In the genomic region with DNA sequence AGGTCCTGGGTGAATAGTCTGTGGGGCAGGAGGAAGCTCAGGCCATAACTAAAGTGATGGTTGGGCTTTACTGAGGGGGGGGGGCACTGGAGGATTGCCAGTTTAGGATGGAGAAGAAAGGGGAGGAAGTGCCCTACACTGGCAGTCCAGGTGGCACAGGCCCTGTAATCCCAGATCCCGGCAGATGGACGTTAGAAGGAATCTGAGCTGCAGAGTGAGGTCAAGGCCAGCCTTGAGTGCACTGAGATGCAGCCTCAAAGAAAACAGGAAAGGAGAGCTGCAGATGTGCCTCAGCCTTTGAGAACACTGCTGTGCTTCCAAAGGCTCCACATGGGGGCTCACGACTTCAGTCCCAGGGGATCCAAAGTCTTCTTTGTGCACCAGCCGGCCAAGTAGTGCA, we compare ENCODE assay signal across 11 mouse cellular contexts. TPM values are rescaled to one million over a fixed set of nuclear protein-coding genes. Genes with fewer than 3 reads are reported as not detected.
DNase-seq lines count a peak whose midpoint lies in the region; ATAC-seq and TF ChIP-seq lines count a peak whose summit lies in the region.
"Had no signal": no experiment of that assay in that cellular context is flagged by ENCODE, and none has a peak within 500 bp of the region (broad histone marks: within the 10 kb centered on the region; RNA-seq: fewer than 3 reads in every experiment).

No protein-coding gene starts in this region.

- H3K27ac ChIP-seq in hindbrain, postnatal 0 days: no peak overlapping the region
- H3K27ac ChIP-seq in hindbrain, embryonic 14.5 days: no peak overlapping the region
- H3K27ac ChIP-seq in midbrain, embryonic 11.5 days (ENCODE audit: low read depth, low read length): no peak overlapping the region
- no peak overlapping the region for H3K27ac ChIP-seq in midbrain, embryonic 15.5 days
- H3K27ac ChIP-seq in stomach, postnatal 0 days (replicated peaks): no peak overlapping the region

- H3K27me3 ChIP-seq in hindbrain, postnatal 0 days (ENCODE audit: insufficient read depth, low read length): no peaks in the 10 kb centered on the region
- no peaks in the 10 kb centered on the region for H3K27me3 ChIP-seq in hindbrain, embryonic 14.5 days (ENCODE audit: control insufficient read depth, insufficient read depth, low read length)
- H3K27me3 ChIP-seq in midbrain, embryonic 11.5 days (ENCODE audit: control insufficient read depth, insufficient read depth, low read length): no peaks in the 10 kb centered on the region
- no peaks in the 10 kb centered on the region for H3K27me3 ChIP-seq in midbrain, embryonic 15.5 days (replicated peaks)
- no peaks in the 10 kb centered on the region for H3K27me3 ChIP-seq in stomach, postnatal 0 days (ENCODE audit: control insufficient read depth, insufficient read depth, low read length)
- H3K27me3 ChIP-seq: megakaryocyte, embryonic 14.5 days had no signal

- no peaks in the 10 kb centered on the region for H3K36me3 ChIP-seq in hindbrain, postnatal 0 days (ENCODE audit: insufficient read depth, low read length)
- no peaks in the 10 kb centered on the region for H3K36me3 ChIP-seq in hindbrain, embryonic 14.5 days (replicated peaks; ENCODE audit: control insufficient read depth, insufficient read depth)
- no peaks in the 10 kb centered on the region for H3K36me3 ChIP-seq in midbrain, embryonic 11.5 days (ENCODE audit: control insufficient read depth, insufficient read depth, low read length)
- H3K36me3 ChIP-seq in midbrain, embryonic 15.5 days (replicated peaks): no peaks in the 10 kb centered on the region
- no peaks in the 10 kb centered on the region for H3K36me3 ChIP-seq in stomach, postnatal 0 days (ENCODE audit: control insufficient read depth, insufficient read depth, low read length)

- H3K9me3 ChIP-seq in hindbrain, postnatal 0 days (ENCODE audit: low read length): no peaks in the 10 kb centered on the region
- H3K9me3 ChIP-seq in hindbrain, embryonic 14.5 days (ENCODE audit: control insufficient read depth, low read length): no peaks in the 10 kb centered on the region
- H3K9me3 ChIP-seq in midbrain, embryonic 11.5 days (ENCODE audit: control insufficient read depth, low read length): no peaks in the 10 kb centered on the region
- H3K9me3 ChIP-seq in midbrain, embryonic 15.5 days: no peaks in the 10 kb centered on the region
- H3K9me3 ChIP-seq in stomach, postnatal 0 days (ENCODE audit: control insufficient read depth, low read length): no peaks in the 10 kb centered on the region
- H3K9me3 ChIP-seq: megakaryocyte, embryonic 14.5 days had no signal

- TF ChIP-seq EP300 in stomach, postnatal 0 days (optimal IDR thresholded peaks at IDR 0.05): no peak

- DNase-seq in adrenal gland, adult 2 months: peak; percentile 4
- no peak for DNase-seq in adrenal gland, adult 8-10 months
- DNase-seq in hindbrain, postnatal 0 days (ENCODE audit: low spot score): peak; percentile 21
- no peak for DNase-seq in hindbrain, embryonic 14.5 days (ENCODE audit: low spot score)
- peak; percentile 28 for DNase-seq in midbrain, embryonic 11.5 days (ENCODE audit: low spot score, missing footprints)
- DNase-seq in stomach, postnatal 0 days (ENCODE audit: low spot score): no peak
- DNase-seq in right cerebral cortex, postnatal 4 days: no peak
- DNase-seq: lung, adult 2 months had no signal

- 32% methylated on average over 4 of the region's 4 CpGs for WGBS in hindbrain, postnatal 0 days
- 39% methylated on average over 4 of the region's 4 CpGs for WGBS in hindbrain, embryonic 14.5 days
- WGBS in midbrain, embryonic 11.5 days: 58% methylated on average over 4 of the region's 4 CpGs
- WGBS in midbrain, embryonic 15.5 days: 43% methylated on average over 4 of the region's 4 CpGs
- WGBS in stomach, postnatal 0 days: 28% methylated on average over 4 of the region's 4 CpGs

- no peak overlapping the region for H3K4me3 ChIP-seq in hindbrain, postnatal 0 days (ENCODE audit: low read length)
- H3K4me3 ChIP-seq in hindbrain, embryonic 14.5 days (replicated peaks; ENCODE audit: low read length): no peak overlapping the region
- H3K4me3 ChIP-seq in midbrain, embryonic 11.5 days (ENCODE audit: low read depth, low read length): no peak overlapping the region
- H3K4me3 ChIP-seq in midbrain, embryonic 15.5 days: no peak overlapping the region
- no peak overlapping the region for H3K4me3 ChIP-seq in stomach, postnatal 0 days (ENCODE audit: low read depth, low read length)
- H3K4me3 ChIP-seq: megakaryocyte, embryonic 14.5 days; myocyte had no signal

- H3K4me1 ChIP-seq in hindbrain, postnatal 0 days (ENCODE audit: insufficient read depth, low read length): no peaks in the 10 kb centered on the region
- H3K4me1 ChIP-seq in hindbrain, embryonic 14.5 days (replicated peaks; ENCODE audit: control insufficient read depth, insufficient read depth, low read length): no peaks in the 10 kb centered on the region
- H3K4me1 ChIP-seq in midbrain, embryonic 11.5 days (ENCODE audit: control insufficient read depth, insufficient read depth, low read length): peaks cover 2% of the 10 kb centered on the region; the same call in 1 of the 2 replicates
- 0 out of 2 replicates have a peak, but pooled peaks cover 1% of the 10 kb centered on the region for H3K4me1 ChIP-seq in midbrain, embryonic 15.5 days
- no peaks in the 10 kb centered on the region for H3K4me1 ChIP-seq in stomach, postnatal 0 days (replicated peaks; ENCODE audit: control insufficient read depth, insufficient read depth)

- no peak overlapping the region for H3K4me2 ChIP-seq in hindbrain, postnatal 0 days (ENCODE audit: low read depth, low read length)
- H3K4me2 ChIP-seq in hindbrain, embryonic 14.5 days (replicated peaks): no peak overlapping the region
- H3K4me2 ChIP-seq in midbrain, embryonic 11.5 days: no peak overlapping the region
- no peak overlapping the region for H3K4me2 ChIP-seq in midbrain, embryonic 15.5 days
- no peak overlapping the region for H3K4me2 ChIP-seq in stomach, postnatal 0 days (replicated peaks; ENCODE audit: low read depth)

- no peak for ATAC-seq in hindbrain, postnatal 0 days
- no peak for ATAC-seq in hindbrain, embryonic 14.5 days (ENCODE audit: low FRiP score)
- no peak for ATAC-seq in midbrain, embryonic 11.5 days (ENCODE audit: low FRiP score)
- no peak for ATAC-seq in midbrain, embryonic 15.5 days (replicated peaks)
- 0 out of 2 replicates have a peak, but pooled peaks have one; percentile 8 for ATAC-seq in stomach, postnatal 0 days (ENCODE audit: low FRiP score, low TSS enrichment)

- TF ChIP-seq CTCF in hindbrain, postnatal 0 days (IDR thresholded peaks at IDR 0.05; ENCODE audit: low read depth): no peak
- peak; percentile 20 for TF ChIP-seq CTCF in stomach, postnatal 0 days (IDR thresholded peaks at IDR 0.05; ENCODE audit: low read depth)

- H3K9ac ChIP-seq in hindbrain, postnatal 0 days (replicated peaks; ENCODE audit: low read length): no peak overlapping the region
- H3K9ac ChIP-seq in hindbrain, embryonic 14.5 days: no peak overlapping the region
- H3K9ac ChIP-seq in midbrain, embryonic 11.5 days (ENCODE audit: low read length): no peak overlapping the region
- H3K9ac ChIP-seq in midbrain, embryonic 15.5 days: no peak overlapping the region
- H3K9ac ChIP-seq in stomach, postnatal 0 days (ENCODE audit: low read length): no peak overlapping the region

RNA-seq across cellular contexts. Expression of a gene that starts 5.9 kb away (rescaled TPM):
- total RNA-seq in adrenal gland, adult 2 months (2021): 10 to 100 TPM; 11.6 to 21.0 TPM
- polyA plus RNA-seq in adrenal gland, adult 2 months (2012; rRNA removed): 20.0 and 20.9 TPM in 2 replicates
- total RNA-seq in adrenal gland, adult 8-10 months (2022): 10 to 100 TPM; 12.6 to 19.4 (median 14.8) TPM
- total RNA-seq in hindbrain, postnatal 0 days (2014; rRNA removed): 5.0 and 6.3 TPM in 2 replicates
- polyA plus RNA-seq in hindbrain, postnatal 0 days (2015; fragmentation: Nextera tagmentation; extraction: Ambion mirVana): 7.9 and 8.4 TPM in 2 replicates
- 8.4 and 9.3 TPM in 2 replicates for polyA plus RNA-seq in hindbrain, embryonic 14.5 days (2014; fragmentation: Nextera tagmentation; extraction: Ambion mirVana)
- 20.3 and 22.0 TPM in 2 replicates for polyA plus RNA-seq in midbrain, embryonic 11.5 days (2014; fragmentation: Nextera tagmentation; extraction: Ambion mirVana)
- polyA plus RNA-seq in midbrain, embryonic 15.5 days (2015; fragmentation: Nextera tagmentation; extraction: Ambion mirVana): 7.9 and 9.9 TPM in 2 replicates
- polyA plus RNA-seq in stomach, postnatal 0 days (2015; fragmentation: Nextera tagmentation; extraction: Ambion mirVana): 23.9 and 25.2 TPM in 2 replicates

RNA-seq across cellular contexts. Expression of a gene that starts 19.1 kb away (rescaled TPM):
- 10 to 100 TPM; 17.9 to 25.6 TPM for total RNA-seq in adrenal gland, adult 2 months (2021)
- polyA plus RNA-seq in adrenal gland, adult 2 months (2012; rRNA removed): 57.7 and 60.5 TPM in 2 replicates
- 10 to 100 TPM; 20.2 to 37.1 (median 23.9) TPM for total RNA-seq in adrenal gland, adult 8-10 months (2022)
- 7.2 and 9.4 TPM in 2 replicates for total RNA-seq in hindbrain, postnatal 0 days (2014; rRNA removed)
- polyA plus RNA-seq in hindbrain, postnatal 0 days (2015; fragmentation: Nextera tagmentation; extraction: Ambion mirVana): 7.7 and 8.8 TPM in 2 replicates
- 7.9 and 8.9 TPM in 2 replicates for polyA plus RNA-seq in hindbrain, embryonic 14.5 days (2014; fragmentation: Nextera tagmentation; extraction: Ambion mirVana)
- polyA plus RNA-seq in midbrain, embryonic 11.5 days (2014; fragmentation: Nextera tagmentation; extraction: Ambion mirVana): 13.4 and 15.5 TPM in 2 replicates
- 8.3 and 9.2 TPM in 2 replicates for polyA plus RNA-seq in midbrain, embryonic 15.5 days (2015; fragmentation: Nextera tagmentation; extraction: Ambion mirVana)
- polyA plus RNA-seq in stomach, postnatal 0 days (2015; fragmentation: Nextera tagmentation; extraction: Ambion mirVana): 50.0 and 53.0 TPM in 2 replicates

RNA-seq across cellular contexts. Expression of a gene that starts 19.9 kb away (rescaled TPM):
- 10 to 100 TPM; 48.4 to 51.1 TPM for total RNA-seq in adrenal gland, adult 2 months (2021)
- polyA plus RNA-seq in adrenal gland, adult 2 months (2012; rRNA removed): 70.2 and 86.2 TPM in 2 replicates
- total RNA-seq in adrenal gland, adult 8-10 months (2022): 10 to 100 TPM; 33.7 to 49.5 (median 44.8) TPM
- total RNA-seq in hindbrain, postnatal 0 days (2014; rRNA removed): 19.7 and 23.9 TPM in 2 replicates
- polyA plus RNA-seq in hindbrain, postnatal 0 days (2015; fragmentation: Nextera tagmentation; extraction: Ambion mirVana): 23.0 and 23.4 TPM in 2 replicates
- 17.7 and 25.4 TPM in 2 replicates for polyA plus RNA-seq in hindbrain, embryonic 14.5 days (2014; fragmentation: Nextera tagmentation; extraction: Ambion mirVana)
- polyA plus RNA-seq in midbrain, embryonic 11.5 days (2014; fragmentation: Nextera tagmentation; extraction: Ambion mirVana): 33.1 and 39.5 TPM in 2 replicates
- 17.9 and 19.5 TPM in 2 replicates for polyA plus RNA-seq in midbrain, embryonic 15.5 days (2015; fragmentation: Nextera tagmentation; extraction: Ambion mirVana)
- polyA plus RNA-seq in stomach, postnatal 0 days (2015; fragmentation: Nextera tagmentation; extraction: Ambion mirVana): 97.3 and 103 TPM in 2 replicates

RNA-seq across cellular contexts. Expression of a gene that starts 20.2 kb away (rescaled TPM):
- 1 to 10 TPM; 1.5 to 1.9 TPM for total RNA-seq in adrenal gland, adult 2 months (2021)
- 0.84 and 2.3 TPM in 2 replicates for polyA plus RNA-seq in adrenal gland, adult 2 months (2012; rRNA removed)
- 1 to 10 TPM; 3.0 to 8.0 (median 4.9) TPM for total RNA-seq in adrenal gland, adult 8-10 months (2022)
- 24.1 and 24.8 TPM in 2 replicates for total RNA-seq in hindbrain, postnatal 0 days (2014; rRNA removed)
- 2.8 and 3.4 TPM in 2 replicates for polyA plus RNA-seq in hindbrain, postnatal 0 days (2015; fragmentation: Nextera tagmentation; extraction: Ambion mirVana)
- polyA plus RNA-seq in hindbrain, embryonic 14.5 days (2014; fragmentation: Nextera tagmentation; extraction: Ambion mirVana): 4.0 and 4.2 TPM in 2 replicates
- polyA plus RNA-seq in midbrain, embryonic 11.5 days (2014; fragmentation: Nextera tagmentation; extraction: Ambion mirVana): 0.08 and 0.31 TPM in 2 replicates
- 4.0 and 4.4 TPM in 2 replicates for polyA plus RNA-seq in midbrain, embryonic 15.5 days (2015; fragmentation: Nextera tagmentation; extraction: Ambion mirVana)
- 0.24 and 0.25 TPM in 2 replicates for polyA plus RNA-seq in stomach, postnatal 0 days (2015; fragmentation: Nextera tagmentation; extraction: Ambion mirVana)

RNA-seq across cellular contexts. Expression of a gene that starts 31.5 kb away (rescaled TPM):
- 1 to 10 TPM; 1.4 to 4.0 TPM for total RNA-seq in adrenal gland, adult 2 months (2021)
- polyA plus RNA-seq in adrenal gland, adult 2 months (2012; rRNA removed): 2.0 and 2.2 TPM in 2 replicates
- total RNA-seq in adrenal gland, adult 8-10 months (2022): 1 to 10 TPM; 2.6 to 4.7 (median 3.3) TPM
- total RNA-seq in hindbrain, postnatal 0 days (2014; rRNA removed): 1.8 and 2.1 TPM in 2 replicates
- 2.1 and 2.5 TPM in 2 replicates for polyA plus RNA-seq in hindbrain, postnatal 0 days (2015; fragmentation: Nextera tagmentation; extraction: Ambion mirVana)
- 0.50 and 0.93 TPM in 2 replicates for polyA plus RNA-seq in hindbrain, embryonic 14.5 days (2014; fragmentation: Nextera tagmentation; extraction: Ambion mirVana)
- polyA plus RNA-seq in midbrain, embryonic 11.5 days (2014; fragmentation: Nextera tagmentation; extraction: Ambion mirVana): 0.77 and 0.85 TPM in 2 replicates
- polyA plus RNA-seq in midbrain, embryonic 15.5 days (2015; fragmentation: Nextera tagmentation; extraction: Ambion mirVana): 1.4 and 1.6 TPM in 2 replicates
- 2.1 and 2.2 TPM in 2 replicates for polyA plus RNA-seq in stomach, postnatal 0 days (2015; fragmentation: Nextera tagmentation; extraction: Ambion mirVana)

Comparison
In these comparisons a context has a peak if more than half of its experiments do, and no peak if none do; other contexts are left out.
1. DNase-seq: peak in adrenal gland, adult 2 months (single experiment), hindbrain, postnatal 0 days (single experiment) and midbrain, embryonic 11.5 days (single experiment); none in adrenal gland, adult 8-10 months (single experiment), hindbrain, embryonic 14.5 days (single experiment), stomach, postnatal 0 days (single experiment) and right cerebral cortex, postnatal 4 days (single experiment).